Mouse (Mus musculus): Measurements from ENCODE around the gene Nhej1. TPM values are rescaled to one million over a fixed set of nuclear protein-coding genes. Genes with fewer than 3 reads are reported as not detected.

Gene Nhej1
- total RNA-seq, 2 experiments from 2014 or later, result 2.1 to 2.7 TPM

- DNase-seq, result no peak
Observed at GRCm38 (mm10) chr1:74927621-74928296, 197.2 kb downstream of the Nhej1 start.

- peak in 1 of 2 experiments; percentile 37 for DNase-seq
Observed at GRCm38 (mm10) chr1:74926721-74927120, 198.3 kb downstream of the Nhej1 start.

GRCm38 (mm10) chr1:74924464-74924863, 200.5 kb downstream of the Nhej1 start:
- DNase-seq, result no peak

Other genes with a start within 250 kb of the Nhej1 start
- not detected for gene Fev, start 239.8 kb downstream of the Nhej1 start, total RNA-seq (2021)
- gene Cryba2, start 232.1 kb downstream of the Nhej1 start, total RNA-seq (2021), result not detected
- gene Cfap65, start 189.6 kb downstream of the Nhej1 start, total RNA-seq (2021), result 1 to 10 TPM; 1.5 to 1.8 TPM
- under 1 TPM; 0.30 to 0.32 TPM for gene Ihh, start 173.5 kb downstream of the Nhej1 start, total RNA-seq (2021)
- gene Slc23a3, start 8.7 kb upstream of the Nhej1 start, total RNA-seq (2021), result under 1 TPM; 0.23 to 0.27 TPM
- 10 to 100 TPM; 26.9 to 33.0 TPM for gene Cnppd1, start 17.5 kb upstream of the Nhej1 start, total RNA-seq (2021)
- 100 to 1,000 TPM; 177 to 178 TPM for gene Retreg2, start 17.6 kb upstream of the Nhej1 start, total RNA-seq (2021)
- gene Zfand2b, start 43.4 kb upstream of the Nhej1 start, total RNA-seq (2021), result 10 to 100 TPM; 31.2 to 36.2 TPM
- gene Abcb6, start 55.2 kb upstream of the Nhej1 start, total RNA-seq (2021), result 10 to 100 TPM; 26.1 to 27.2 TPM
- 10 to 100 TPM; 25.4 to 28.1 TPM for gene Ankzf1, start 67.0 kb upstream of the Nhej1 start, total RNA-seq (2021)
- gene Atg9a, start 67.0 kb upstream of the Nhej1 start, total RNA-seq (2021), result 100 to 1,000 TPM; 113 to 114 TPM
- 10 to 100 TPM; 13.0 to 19.1 TPM for gene Glb1l, start 85.6 kb upstream of the Nhej1 start, total RNA-seq (2021)
- 10 to 100 TPM; 88.0 to 89.0 TPM for gene Stk16, start 85.6 kb upstream of the Nhej1 start, total RNA-seq (2021)
- 100 to 1,000 TPM; 517 to 555 TPM for gene Tuba4a, start 94.7 kb upstream of the Nhej1 start, total RNA-seq (2021)
- not detected for gene A630095N17Rik, start 106.9 kb upstream of the Nhej1 start, total RNA-seq (2021)
- gene Dnajb2, start 111.2 kb upstream of the Nhej1 start, total RNA-seq (2021), result 10 to 100 TPM; 74.3 to 75.8 TPM
- 100 to 1,000 TPM; 372 to 375 TPM for gene Ptprn, start 139.3 kb upstream of the Nhej1 start, total RNA-seq (2021)
- gene Resp18, start 153.2 kb upstream of the Nhej1 start, total RNA-seq (2021), result 100 to 1,000 TPM in 1 of 2 experiments, 10 to 100 TPM in 1; 81.7 to 106 TPM
- gene Dnpep, start 192.8 kb upstream of the Nhej1 start, total RNA-seq (2021), result 10 to 100 TPM; 39.4 to 46.7 TPM
- gene Des, start 235.1 kb upstream of the Nhej1 start, total RNA-seq (2021), result 1 to 10 TPM in 1 of 2 experiments, under 1 TPM in 1; 0.72 to 1.1 TPM